Mouse (Mus musculus) C2C12 (cell line): ENCODE results near the gene Rad51b. TPM values are rescaled to one million over a fixed set of nuclear protein-coding genes. Genes with fewer than 3 reads are reported as not detected.

ENCODE experiments used
- H3K27me3 ChIP-seq: one replicate; pipeline ENCODE4 v1.6.1; 2011; ENCODE audit not compliant: control insufficient read depth, insufficient read depth, insufficient read length
- H3K36me3 ChIP-seq: one replicate; pipeline ENCODE4 v1.6.1; 2011; ENCODE audit not compliant: control insufficient read depth, insufficient read depth
- H3K4me3 ChIP-seq: one replicate; pipeline ENCODE4 v1.5.1; 2011; ENCODE audit warnings: mild to moderate bottlenecking, control low read depth; ENCODE audit not compliant: poor library complexity, insufficient read depth, severe bottlenecking
- H3K79me2 ChIP-seq: one replicate; pipeline ENCODE4 v1.6.1; 2011; ENCODE audit not compliant: control insufficient read depth, insufficient read depth
- H3K79me3 ChIP-seq: one replicate; pipeline ENCODE4 v1.6.1; 2011; ENCODE audit warnings: low read depth, control low read depth
- H3ac ChIP-seq: one replicate; pipeline ENCODE3; 2011; ENCODE audit warnings: low read depth; ENCODE audit not compliant: control insufficient read depth, insufficient read length
- CEBPB ChIP-seq: IDR thresholded peaks from one replicate; pipeline ENCODE4 v1.6.1; 2011; ENCODE audit warnings: low read depth, mild to moderate bottlenecking, control low read depth, moderate library complexity
- CTCF ChIP-seq: IDR thresholded peaks from one replicate; pipeline ENCODE4 v1.5.1; 2011; ENCODE audit not compliant: control insufficient read depth, insufficient read depth, insufficient read length
- FOSL1 ChIP-seq: IDR thresholded peaks from one replicate; pipeline ENCODE4 v1.8.0; 2011; ENCODE audit warnings: mild to moderate bottlenecking, low read length; ENCODE audit not compliant: poor library complexity, insufficient read depth, severe bottlenecking
- MAX ChIP-seq: IDR thresholded peaks from one replicate; pipeline ENCODE4 v1.6.1; 2011; ENCODE audit warnings: mild to moderate bottlenecking, control low read depth
- MYOD1 ChIP-seq: IDR thresholded peaks from one replicate; pipeline ENCODE4 v1.6.1; 2011; ENCODE audit warnings: low read depth; ENCODE audit not compliant: control insufficient read depth, insufficient read length
- MYOG ChIP-seq: IDR thresholded peaks from one replicate; pipeline ENCODE4 v1.6.1; 2011; ENCODE audit not compliant: control insufficient read depth, insufficient read length; ENCODE audit errors: extremely low read depth
- USF1 ChIP-seq: IDR thresholded peaks from one replicate; pipeline ENCODE4 v1.6.1; 2011; ENCODE audit warnings: low read depth, mild to moderate bottlenecking, control low read depth, moderate library complexity
- polyA plus RNA-seq: library from polyadenylated mRNA; unstranded; fragments of >200 nt; fragmentation: generic; extraction: Trizol; gene quantifications from one replicate; pipeline ENCODE4 v1.2.1, GENCODE M21; 2012; ENCODE audit warnings: missing spikeins

Rad51b gene
- polyA plus RNA-seq, 1 experiment = 1.3 TPM

- no peak overlapping the region for H3ac ChIP-seq
These were observed 87.7 kb downstream of the Rad51b start for GRCm38 (mm10) chr12:79384787-79385186.

GRCm38 (mm10) chr12:79385199-79385598 lies 88.1 kb downstream of the Rad51b start:
- Histone ChIP-seq H3K79me3 (no peaks in the 10 kb centered on the region), H3K4me3 (no peak overlapping the region), H3ac (no peak overlapping the region), H3K27me3 (no peaks in the 10 kb centered on the region), H3K36me3 (no peaks in the 10 kb centered on the region), H3K79me2 (no peaks in the 10 kb centered on the region)
- TF ChIP-seq MYOD1 (no peak), MAX (no peak), CEBPB (no peak), MYOG (no peak), FOSL1 (no peak), USF1 (no peak), CTCF (no peak)

More at GRCm38 (mm10) chr12:79384787-79385186, 87.7 kb downstream of the Rad51b start:
- H3K79me3 ChIP-seq = no peaks in the 10 kb centered on the region
- no peaks in the 10 kb centered on the region for H3K27me3 ChIP-seq
- TF ChIP-seq CTCF = no peak
- TF ChIP-seq FOSL1 = no peak
- no peak for TF ChIP-seq CEBPB
- no peak for TF ChIP-seq MYOD1
- TF ChIP-seq MYOG = no peak
- no peak for TF ChIP-seq USF1
- no peak for TF ChIP-seq MAX
- no peak overlapping the region for H3K4me3 ChIP-seq
- H3K79me2 ChIP-seq = no peaks in the 10 kb centered on the region
- no peaks in the 10 kb centered on the region for H3K36me3 ChIP-seq

- TF ChIP-seq USF1 = no peak
- TF ChIP-seq MYOD1 = no peak
- TF ChIP-seq FOSL1 = no peak
- no peak for TF ChIP-seq CEBPB
- Histone ChIP-seq H3K27me3 (no peaks in the 10 kb centered on the region), H3K36me3 (no peaks in the 10 kb centered on the region), H3K4me3 (no peak overlapping the region), H3ac (no peak overlapping the region), H3K79me3 (no peaks in the 10 kb centered on the region), H3K79me2 (no peaks in the 10 kb centered on the region)
These were observed 90.8 kb downstream of the Rad51b start for GRCm38 (mm10) chr12:79387886-79388285.

GRCm38 (mm10) chr12:79389251-79389650 lies 92.2 kb downstream of the Rad51b start:
- TF ChIP-seq USF1 (no peak), MYOD1 (no peak), FOSL1 (no peak), MYOG (no peak), CEBPB (no peak), MAX (no peak), CTCF (no peak)
- Histone ChIP-seq H3K27me3 (no peaks in the 10 kb centered on the region), H3K79me3 (no peaks in the 10 kb centered on the region), H3K79me2 (no peaks in the 10 kb centered on the region), H3K36me3 (no peaks in the 10 kb centered on the region), H3ac (no peak overlapping the region), H3K4me3 (no peak overlapping the region)

GRCm38 (mm10) chr12:79389971-79390370 lies 92.9 kb downstream of the Rad51b start:
- Histone ChIP-seq H3K4me3 (no peak overlapping the region), H3K36me3 (no peaks in the 10 kb centered on the region), H3K79me3 (no peaks in the 10 kb centered on the region), H3ac (no peak overlapping the region), H3K27me3 (no peaks in the 10 kb centered on the region), H3K79me2 (no peaks in the 10 kb centered on the region)
- TF ChIP-seq CEBPB (no peak), FOSL1 (no peak), CTCF (no peak), MAX (no peak), MYOD1 (no peak), MYOG (no peak), USF1 (no peak)

GRCm38 (mm10) chr12:79393636-79394035 lies 96.6 kb downstream of the Rad51b start:
- Histone ChIP-seq H3ac (no peak overlapping the region), H3K79me2 (no peaks in the 10 kb centered on the region), H3K79me3 (no peaks in the 10 kb centered on the region), H3K27me3 (no peaks in the 10 kb centered on the region), H3K4me3 (no peak overlapping the region), H3K36me3 (no peaks in the 10 kb centered on the region)
- TF ChIP-seq MYOG (no peak), FOSL1 (no peak), USF1 (no peak), CTCF (no peak), CEBPB (no peak), MAX (no peak), MYOD1 (no peak)
